Mouse (Mus musculus) adrenal gland, adult 10 weeks (tissue): ENCODE data around the gene Bhmt2. TPM values are rescaled to one million over a fixed set of nuclear protein-coding genes. Genes with fewer than 3 reads are reported as not detected.

ENCODE experiments used
- polyA plus RNA-seq: library from polyadenylated mRNA; stranded (reverse); fragments of 350-450 nt; fragmentation: Illumina TruSeq; extraction: RNeasy Lipid Tissue Mini Kit (QIAGEN cat#74804); gene quantifications from one replicate; pipeline ENCODE4 v1.2.3, GENCODE M21; 2014; ENCODE audit warnings: low read depth, low replicate concordance

Bhmt2 gene
- polyA plus RNA-seq: not detected

DNA sequence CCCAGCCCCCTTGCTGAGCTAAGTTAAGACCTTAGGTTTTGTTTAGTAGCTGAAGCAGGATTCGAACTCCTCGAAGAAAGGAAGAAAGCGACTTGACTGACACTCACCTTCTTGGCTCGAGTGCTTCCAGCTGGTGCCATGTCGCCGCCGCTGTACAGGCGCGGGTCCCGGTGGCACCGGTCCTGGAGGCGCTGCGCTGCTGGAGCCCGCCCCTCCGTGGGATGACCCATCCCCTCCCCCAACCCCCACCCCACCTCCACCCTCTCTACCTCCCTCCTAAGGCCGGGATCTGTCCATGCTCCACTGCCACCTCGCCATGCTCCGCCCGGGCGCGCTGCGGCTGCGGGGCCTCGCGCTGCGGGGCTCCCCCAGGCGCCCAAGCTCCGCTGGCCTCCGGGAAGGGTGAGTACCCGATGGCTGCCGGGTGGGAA, at the start of gene Bhmt2, which contains the start of gene Dmgdh:
Bhmt2 (minus strand) TSS at position 172 of the 431 bp plus-strand sequence.
Dmgdh (plus strand) TSS at position 303 of the 431 bp plus-strand sequence.

GRCm38 (mm10) chr13:93637282-93638245, 36.5 kb downstream of the Bhmt2 start, which contains the start of gene Bhmt:
Gene Bhmt (minus strand): TSS chr13:93637961.

Other genes starting within 250 kb of the Bhmt2 start
- gene Jmy, start 174.5 kb downstream of the Bhmt2 start, polyA plus RNA-seq: 89.2 TPM
- gene Bhmt, start 36.3 kb downstream of the Bhmt2 start, polyA plus RNA-seq: 3.7 TPM
- gene Dmgdh, start 131 bp upstream of the Bhmt2 start, polyA plus RNA-seq: 0.17 TPM
- gene Arsb, start 97.3 kb upstream of the Bhmt2 start, polyA plus RNA-seq: 63.9 TPM